Mouse (Mus musculus) brain, embryonic 14.5 days (tissue): ENCODE data around the gene H2-DMa.

Experiments
- CTCF ChIP-seq: fragments of 200-500 bp; IDR thresholded peaks from 2 replicates; pipeline ENCODE4 v1.5.1; 2012; ENCODE audit warnings: inconsistent platforms, mild to moderate bottlenecking, moderate library complexity, borderline replicate concordance; ENCODE audit not compliant: insufficient read depth, insufficient read length; ENCODE audit errors: extremely low read depth
- POLR2A ChIP-seq: fragments of 200-500 bp; IDR thresholded peaks from 2 replicates; pipeline ENCODE4 v1.6.1; 2012; ENCODE audit warnings: mild to moderate bottlenecking, inconsistent platforms, borderline replicate concordance; ENCODE audit not compliant: poor library complexity, insufficient read depth, insufficient read length, severe bottlenecking; ENCODE audit errors: extremely low read depth

DNA sequence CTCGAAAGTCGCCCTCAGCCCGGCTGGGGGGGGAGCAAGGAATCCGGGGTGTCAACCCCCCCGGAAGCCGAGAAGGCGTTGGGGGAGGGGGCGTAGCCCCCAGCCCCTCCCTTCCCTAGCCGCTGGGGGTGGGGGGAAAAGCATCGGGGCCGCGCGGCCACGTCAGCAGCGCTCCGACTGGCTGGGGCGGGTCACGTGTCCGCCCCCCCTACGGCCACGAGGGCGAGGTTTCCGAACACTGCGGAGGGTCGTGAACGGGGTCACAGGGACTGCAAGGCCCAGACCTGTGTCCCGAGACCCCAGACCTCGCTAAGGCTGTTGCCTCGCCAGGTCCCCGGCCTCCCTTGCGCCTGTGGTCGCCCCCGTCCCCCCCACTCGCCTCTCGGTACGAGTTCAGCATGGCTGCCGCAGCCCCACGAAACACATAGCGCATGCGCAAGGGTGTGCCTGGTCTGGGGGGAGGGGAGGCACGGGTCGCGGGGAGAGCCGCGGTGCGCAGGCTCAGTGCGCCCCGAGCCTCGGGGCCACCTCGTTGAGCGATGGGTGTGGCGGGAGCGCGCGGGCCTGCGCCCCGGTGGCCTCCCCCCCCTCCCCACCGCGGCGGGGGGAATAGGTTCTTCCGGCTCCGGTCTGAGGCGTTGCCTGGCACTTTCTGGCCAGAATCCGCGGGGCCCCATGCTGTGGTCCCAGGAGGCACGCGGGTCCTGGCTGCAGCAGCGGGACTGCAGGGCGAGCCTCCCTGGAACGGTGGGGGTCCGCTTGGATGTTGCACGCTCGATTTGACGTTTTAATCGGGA lies 3.0 kb downstream of the H2-DMa start, which contains the start of gene Brd2:
- TF ChIP-seq POLR2A (peak; percentile 86), CTCF (0 out of 2 replicates have a peak, but pooled peaks have one; percentile 0)
